Mouse (Mus musculus): ENCODE results near the gene Nkx1-2.

The Nkx1-2 gene

DNA sequence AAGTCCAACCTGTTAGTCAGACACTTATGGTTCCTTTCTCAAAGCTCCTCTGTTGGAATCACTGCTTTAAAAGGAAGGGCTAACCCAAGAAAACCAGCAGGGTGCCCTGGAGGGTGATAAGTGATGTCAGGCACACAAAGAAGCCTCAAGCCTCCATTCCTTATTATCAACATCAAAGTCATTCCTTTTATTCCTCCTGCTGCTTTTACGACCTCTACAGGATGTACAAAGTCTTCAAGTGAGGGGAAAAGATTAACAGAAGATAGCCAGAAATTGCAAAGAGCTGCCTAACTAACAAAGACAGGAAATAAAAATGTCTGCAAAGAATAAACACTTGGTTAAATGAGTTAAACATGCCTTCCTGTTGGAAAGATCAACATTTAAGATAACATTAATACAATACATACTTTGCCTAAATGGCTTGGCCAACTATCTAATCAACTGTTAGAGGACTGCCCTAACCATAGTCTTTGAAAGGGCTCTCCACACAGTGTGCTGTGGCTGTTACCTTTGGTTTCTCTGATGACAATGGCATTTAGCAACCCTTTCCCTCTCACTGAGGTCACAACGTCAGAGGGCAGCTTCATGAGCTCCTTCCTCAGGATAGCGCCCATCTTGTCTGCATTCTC is 40.2 kb downstream of the Nkx1-2 start:
- no peak for DNase-seq

DNA sequence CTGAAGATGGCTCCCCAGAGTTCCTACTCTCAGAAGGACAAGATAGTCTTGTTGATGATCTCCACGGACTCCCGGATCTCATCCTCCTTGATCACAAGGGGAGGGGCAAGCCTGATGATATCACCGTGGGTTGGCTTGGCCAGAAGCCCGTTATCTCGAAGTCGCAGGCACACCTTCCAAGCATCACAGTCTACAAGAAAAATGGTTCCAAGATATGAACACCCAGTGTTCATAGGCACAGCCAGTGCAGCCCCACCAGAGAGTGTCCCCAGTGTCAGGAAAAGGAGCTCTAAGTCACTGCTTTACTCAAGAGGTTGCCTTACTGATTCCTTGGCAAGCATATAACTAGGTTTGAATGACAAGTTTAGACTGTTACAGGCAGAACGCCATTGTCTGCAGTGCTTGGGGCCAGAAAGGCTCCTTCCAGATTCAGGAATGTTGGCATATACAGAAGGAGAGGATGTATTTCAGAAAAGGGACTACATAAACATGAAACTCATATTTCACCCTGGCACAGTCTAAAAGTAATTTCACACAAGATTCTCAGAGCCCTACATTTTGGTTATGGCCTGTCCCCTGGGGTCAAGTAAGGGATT is 41.2 kb downstream of the Nkx1-2 start:
- no peak for DNase-seq

DNA sequence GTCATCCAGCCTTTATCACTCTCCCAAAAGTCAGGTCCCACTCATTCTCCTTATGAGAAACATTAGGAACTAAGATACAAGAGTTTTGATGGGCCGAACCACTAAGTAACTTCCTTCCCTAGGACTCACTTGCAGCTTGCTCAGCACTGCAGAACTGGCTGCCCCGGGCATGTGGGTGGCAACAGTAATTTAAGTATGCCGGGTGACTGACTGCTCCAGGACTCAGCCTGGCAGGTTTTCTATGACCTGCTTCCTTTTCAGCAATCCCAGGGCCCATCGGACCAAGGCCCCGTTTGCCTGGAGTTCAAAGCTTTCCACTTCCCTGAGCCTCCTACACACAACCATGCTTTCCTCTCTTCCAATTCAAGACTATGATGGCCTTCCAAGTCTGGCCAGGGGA is 42.9 kb downstream of the Nkx1-2 start:
- no peak for DNase-seq

DNA sequence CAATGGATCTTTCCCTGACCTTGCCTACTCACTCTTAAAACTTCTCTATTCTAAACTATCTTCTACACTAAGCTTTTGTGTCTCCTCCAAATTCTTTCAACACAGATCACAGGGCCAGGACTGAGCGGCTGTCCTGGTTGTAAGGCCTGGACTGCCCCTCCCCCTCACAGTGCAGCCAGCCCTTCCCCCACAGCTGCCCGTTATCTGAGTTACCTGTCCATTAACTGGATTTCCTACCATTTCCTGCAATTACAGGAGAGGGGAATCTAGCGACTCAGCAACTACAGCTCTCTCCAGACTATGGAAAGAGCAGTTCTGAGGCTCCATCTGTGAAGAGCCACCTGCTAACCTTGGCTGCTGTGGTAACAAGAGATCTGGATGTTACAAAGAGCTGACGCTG is 43.5 kb downstream of the Nkx1-2 start:
- no peak for DNase-seq

DNA sequence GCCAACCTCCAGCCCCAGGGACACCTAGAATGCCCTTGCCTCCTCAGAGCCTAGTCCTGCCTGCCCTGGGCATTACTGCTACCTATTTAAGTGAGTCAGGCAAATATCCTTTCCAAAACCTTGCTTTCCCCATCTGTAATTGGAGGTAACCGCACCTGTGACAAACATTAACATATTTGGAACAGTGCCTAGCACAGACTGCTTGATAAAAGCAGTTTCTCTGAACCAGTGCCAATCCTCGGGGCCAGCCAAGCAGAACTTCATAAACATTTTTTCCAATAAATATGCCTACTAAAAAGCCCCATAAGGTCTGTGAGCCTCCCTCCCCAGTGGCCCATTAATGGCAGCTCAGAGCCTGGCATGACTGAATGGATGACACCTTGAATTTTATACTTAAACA is 45.3 kb downstream of the Nkx1-2 start:
- no peak for DNase-seq

DNA sequence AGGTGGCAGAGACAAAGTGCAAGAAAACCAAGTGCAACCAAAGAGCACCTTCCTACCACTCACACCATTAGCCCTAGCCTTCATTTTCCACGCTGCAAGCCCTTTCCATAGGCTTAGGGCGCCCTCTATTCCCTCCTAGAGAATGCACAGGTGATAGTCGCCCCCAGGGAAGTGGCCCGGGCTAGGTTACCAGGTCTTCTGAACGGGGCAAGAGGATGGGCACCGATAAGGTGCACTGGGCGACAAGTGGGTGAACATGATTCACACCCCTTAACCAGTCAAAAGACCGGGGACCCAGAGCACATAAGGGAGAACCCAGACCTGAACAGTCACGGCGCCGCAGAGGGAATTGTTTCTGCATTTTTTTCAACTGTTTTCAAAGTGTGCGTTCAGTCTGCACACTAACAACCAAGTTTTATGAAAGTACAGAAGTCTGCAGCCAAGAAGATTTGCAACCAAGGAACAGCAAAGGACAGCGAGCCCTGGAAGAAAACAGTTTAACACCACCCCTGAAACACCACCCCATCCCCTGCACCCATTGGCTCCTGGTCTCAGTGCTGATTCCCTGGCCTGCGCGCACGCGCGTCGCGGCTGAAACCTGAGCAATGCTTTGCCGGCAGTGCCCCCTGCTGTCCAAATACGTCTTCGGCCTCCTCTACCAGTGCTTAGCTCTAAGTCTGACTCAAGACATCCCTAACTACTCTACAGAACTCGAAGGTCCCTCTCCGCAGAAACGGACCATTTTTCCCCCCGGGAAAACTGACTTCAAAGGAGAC is 47.9 kb downstream of the Nkx1-2 start:
- peak; percentile 98 to 99 for DNase-seq

DNA sequence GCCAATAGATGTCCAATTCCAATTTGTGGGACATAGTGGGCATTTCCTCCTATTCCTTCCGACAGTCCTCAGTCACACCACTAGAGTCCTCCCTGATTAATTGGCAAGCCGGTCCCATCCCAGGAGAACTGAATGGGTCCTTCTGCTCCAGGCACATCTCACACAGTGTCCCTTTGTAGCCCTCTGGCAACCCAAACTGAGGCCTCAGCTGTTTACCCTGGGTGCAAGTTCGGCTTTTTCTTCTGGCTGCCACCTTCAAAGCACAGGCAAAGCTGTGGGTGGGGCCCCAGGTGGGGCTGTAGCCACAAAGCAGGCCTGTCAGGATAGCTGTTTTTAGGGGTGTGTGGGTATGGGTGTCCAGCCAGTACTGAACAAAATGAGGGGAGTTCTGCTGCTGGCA is 52.3 kb downstream of the Nkx1-2 start:
- DNase-seq, result no peak

Measured in cerebellum, postnatal 10 days (tissue).